Mouse (Mus musculus) hindbrain, embryonic 16.5 days (tissue): ENCODE results near the gene Rims3. TPM values are rescaled to one million over a fixed set of nuclear protein-coding genes. Genes with fewer than 3 reads are reported as not detected.

Experiments used
- ATAC-seq: fragments of 200-750 bp; cut with Nextera tagmentation; 2 replicates; pipeline ENCODE4 v1.8.0; 2017; ENCODE audit warnings: moderate TSS enrichment, moderate library complexity
- H3K27ac ChIP-seq: fragments of 300-500 bp; sonication (generic); 2 replicates; pipeline ENCODE4 v1.5.1; 2014; ENCODE audit warnings: low read depth, mild to moderate bottlenecking, control low read depth, low read length, moderate library complexity
- H3K27me3 ChIP-seq: fragments of 300-500 bp; sonication (generic); replicated peaks from 2 replicates; pipeline ENCODE4 v1.6.1; 2014; ENCODE audit warnings: low read length; ENCODE audit not compliant: control insufficient read depth, insufficient read depth
- H3K36me3 ChIP-seq: fragments of 300-500 bp; sonication (generic); 2 replicates; pipeline ENCODE4 v1.6.1; 2014; ENCODE audit warnings: mild to moderate bottlenecking, low read length, moderate library complexity, mixed read lengths; ENCODE audit not compliant: control insufficient read depth, insufficient read depth
- H3K4me1 ChIP-seq: fragments of 300-500 bp; sonication (generic); 2 replicates; pipeline ENCODE4 v1.6.1; 2014; ENCODE audit warnings: low read depth, low read length; ENCODE audit not compliant: control insufficient read depth, insufficient read depth
- H3K4me2 ChIP-seq: fragments of 300-500 bp; sonication (generic); 2 replicates; pipeline ENCODE4 v1.6.1; 2014; ENCODE audit warnings: mild to moderate bottlenecking, low read length, control low read depth, moderate library complexity
- H3K4me3 ChIP-seq: fragments of 300-500 bp; sonication (generic); 2 replicates; pipeline ENCODE4 v1.5.1; 2014; ENCODE audit warnings: mild to moderate bottlenecking, low read length, control low read depth, moderate library complexity
- H3K9ac ChIP-seq: fragments of 300-500 bp; sonication (generic); 2 replicates; pipeline ENCODE4 v1.6.1; 2014; ENCODE audit warnings: low read depth, mild to moderate bottlenecking, control low read depth, low read length, moderate library complexity
- H3K9me3 ChIP-seq: fragments of 300-500 bp; sonication (generic); 2 replicates; pipeline ENCODE4 v1.6.1; 2014; ENCODE audit warnings: mild to moderate bottlenecking, low read length, moderate library complexity; ENCODE audit not compliant: control insufficient read depth
- WGBS: fragments of 180-500 bp; shearing (Covaris S2); extraction: QIAGEN DNeasy Blood & Tissue Kit; methylation state at CpG from one replicate; pipeline ENCODE4 v1.1.7; 2014; 5-methylcytosine and 5-hydroxymethylcytosine counted together
- microRNA-seq: library from miRNA; unstranded; fragments of <30 nt; microRNA quantifications from one replicate; pipeline ENCODE4, GENCODE M21; 2017
- polyA plus RNA-seq: library from polyadenylated mRNA; unstranded; fragments of >200 nt; fragmentation: Nextera tagmentation; extraction: Ambion mirVana; gene quantifications from 2 replicates; pipeline ENCODE4 v1.2.1, GENCODE M21; 2015

Rims3 gene
- polyA plus RNA-seq, 1 experiment from 2014 or later = 24.0 TPM

GRCm38 (mm10) chr4:120914501-120914900 lies 59.9 kb downstream of the Rims3 start:
- 73% methylated on average over 4 of the region's 4 CpGs for WGBS
- Histone ChIP-seq H3K4me1 (no peaks in the 10 kb centered on the region), H3K9me3 (no peaks in the 10 kb centered on the region), H3K9ac (no peak overlapping the region), H3K4me3 (no peak overlapping the region), H3K36me3 (no peaks in the 10 kb centered on the region), H3K27me3 (no peaks in the 10 kb centered on the region), H3K4me2 (no peak overlapping the region), H3K27ac (no peak overlapping the region)
- no peak for ATAC-seq

GRCm38 (mm10) chr4:120921461-120921860 lies 66.8 kb downstream of the Rims3 start:
- Histone ChIP-seq H3K4me1 (peaks cover 3% of the 10 kb centered on the region; the same call in 1 of the 2 replicates), H3K9me3 (peaks cover 10% of the 10 kb centered on the region; the same call in 1 of the 2 replicates), H3K27ac (no peak overlapping the region), H3K4me2 (no peak overlapping the region), H3K9ac (no peak overlapping the region), H3K4me3 (no peak overlapping the region), H3K27me3 (no peaks in the 10 kb centered on the region), H3K36me3 (peaks cover 19% of the 10 kb centered on the region)
- no peak for ATAC-seq
- WGBS = 96% methylated on average over 8 of the region's 8 CpGs

GRCm38 (mm10) chr4:120924554-120925299 lies 70.1 kb downstream of the Rims3 start, which contains the start of gene Exo5:
Gene Exo5 (minus strand): TSS chr4:120925017.
- Histone ChIP-seq H3K27ac (peak within 1 kb of the TSS; percentile 90), H3K9me3 (peaks cover 10% of the 10 kb centered on the region; the same call in 1 of the 2 replicates), H3K4me3 (peak within 1 kb of the TSS; percentile 62), H3K27me3 (no peaks in the 10 kb centered on the region), H3K4me2 (peak within 1 kb of the TSS; percentile 84), H3K9ac (peak within 1 kb of the TSS; percentile 82), H3K4me1 (peaks cover 3% of the 10 kb centered on the region; the same call in 1 of the 2 replicates), H3K36me3 (peaks cover 19% of the 10 kb centered on the region)
- peak; percentile 98 for ATAC-seq
- WGBS = under 1% methylated on average over 33 of the region's 33 CpGs

GRCm38 (mm10) chr4:120925386-120925785 lies 70.8 kb downstream of the Rims3 start:
- Histone ChIP-seq H3K9ac (peak overlapping the region; percentile 82; the same call in 1 of the 2 replicates), H3K4me2 (peak overlapping the region; percentile 84), H3K27me3 (no peaks in the 10 kb centered on the region), H3K9me3 (peaks cover 10% of the 10 kb centered on the region; the same call in 1 of the 2 replicates), H3K27ac (peak overlapping the region; percentile 90), H3K4me1 (peaks cover 3% of the 10 kb centered on the region; the same call in 1 of the 2 replicates), H3K36me3 (peaks cover 18% of the 10 kb centered on the region), H3K4me3 (peak overlapping the region; percentile 62)
- WGBS = 12% methylated on average over 3 of the region's 3 CpGs
- ATAC-seq = peak; percentile 53; the same call in 1 of the 2 replicates

GRCm38 (mm10) chr4:120928686-120929085 lies 74.1 kb downstream of the Rims3 start:
- Histone ChIP-seq H3K36me3 (no peaks in the 10 kb centered on the region), H3K9ac (no peak overlapping the region), H3K4me1 (peaks cover 3% of the 10 kb centered on the region; the same call in 1 of the 2 replicates), H3K4me2 (no peak overlapping the region), H3K4me3 (no peak overlapping the region), H3K27ac (no peak overlapping the region), H3K9me3 (no peaks in the 10 kb centered on the region), H3K27me3 (no peaks in the 10 kb centered on the region)
- no peak for ATAC-seq
- 89% methylated on average over 3 of the region's 3 CpGs for WGBS

- no peak overlapping the region for H3K4me2 ChIP-seq
- H3K27me3 ChIP-seq = no peaks in the 10 kb centered on the region
- H3K27ac ChIP-seq = no peak overlapping the region
- peaks cover 3% of the 10 kb centered on the region; the same call in 1 of the 2 replicates for H3K36me3 ChIP-seq
- no peak overlapping the region for H3K4me3 ChIP-seq
- ATAC-seq = no peak
- H3K9ac ChIP-seq = no peak overlapping the region
- 96% methylated on average over 18 of the region's 18 CpGs for WGBS
- no peaks in the 10 kb centered on the region for H3K4me1 ChIP-seq
- H3K9me3 ChIP-seq = no peaks in the 10 kb centered on the region
These were observed 76.1 kb downstream of the Rims3 start for GRCm38 (mm10) chr4:120930736-120931135.

GRCm38 (mm10) chr4:120935006-120935405 lies 80.4 kb downstream of the Rims3 start:
- Histone ChIP-seq H3K36me3 (peaks cover 3% of the 10 kb centered on the region; the same call in 1 of the 2 replicates), H3K27ac (no peak overlapping the region), H3K4me2 (no peak overlapping the region), H3K4me3 (no peak overlapping the region), H3K4me1 (no peaks in the 10 kb centered on the region), H3K9ac (no peak overlapping the region), H3K27me3 (no peaks in the 10 kb centered on the region), H3K9me3 (no peaks in the 10 kb centered on the region)
- ATAC-seq = no peak
- 83% methylated on average over 3 of the region's 3 CpGs for whole genome bisulfite sequencing

Small RNAs within 50 kb of the gene (microRNA-seq; reads per million reads assigned to microRNA genes)
- gene Gm23936 = not detected

Other genes starting within 250 kb of the Rims3 start
- gene Cited4, start 188.2 kb upstream of the Rims3 start, polyA plus RNA-seq = 1.2 and 2.4 TPM in 2 replicates
- gene Kcnq4, start 106.2 kb upstream of the Rims3 start, polyA plus RNA-seq = 7.5 and 7.8 TPM in 2 replicates
- gene Nfyc, start 23.2 kb upstream of the Rims3 start, polyA plus RNA-seq = 75.8 and 86.0 TPM in 2 replicates
- 28.0 and 29.8 TPM in 2 replicates for gene Exo5, start 70.2 kb downstream of the Rims3 start, polyA plus RNA-seq
- gene Zfp69, start 96.9 kb downstream of the Rims3 start, polyA plus RNA-seq = 6.1 and 6.3 TPM in 2 replicates
- 40.9 and 42.3 TPM in 2 replicates for gene Smap2, start 162.4 kb downstream of the Rims3 start, polyA plus RNA-seq
- 15.4 and 19.3 TPM in 2 replicates for gene Col9a2, start 184.6 kb downstream of the Rims3 start, polyA plus RNA-seq
- 26.6 and 28.3 TPM in 2 replicates for gene Zmpste24, start 243.4 kb downstream of the Rims3 start, polyA plus RNA-seq